Mouse (Mus musculus): Measurements from ENCODE around the gene Cntln. TPM values are rescaled to one million over a fixed set of nuclear protein-coding genes. Genes with fewer than 3 reads are reported as not detected.

Cntln gene
- total RNA-seq, 2 experiments from 2014 or later, result 7.4 to 8.1 TPM

DNA sequence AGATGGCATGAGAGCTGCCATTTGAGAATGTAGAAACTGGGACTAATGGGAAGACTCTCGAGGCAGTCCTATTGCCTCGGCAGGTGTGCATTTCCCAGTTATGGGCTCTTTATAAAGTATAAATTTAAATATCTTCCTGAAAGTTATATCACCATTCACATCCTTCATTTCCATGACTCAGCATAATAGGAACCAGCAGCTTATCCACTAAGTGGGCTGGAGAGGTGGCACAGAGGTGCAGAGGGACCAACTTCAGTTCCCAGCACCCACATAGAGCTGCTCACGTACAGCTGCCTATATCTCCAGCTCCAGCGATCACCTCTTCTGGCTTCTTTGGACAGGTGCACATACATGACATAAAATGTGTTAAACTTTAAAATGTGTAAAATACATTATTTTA is 218.1 kb downstream of the Cntln start:
- no peak for DNase-seq (ENCODE audit: low spot score in 2 of 2)
- no peak for TF ChIP-seq CTCF (conservative IDR thresholded peaks at IDR 0.05)
- Histone ChIP-seq H3K27ac (no peak overlapping the region), H3K4me3 (no peak overlapping the region)

DNA sequence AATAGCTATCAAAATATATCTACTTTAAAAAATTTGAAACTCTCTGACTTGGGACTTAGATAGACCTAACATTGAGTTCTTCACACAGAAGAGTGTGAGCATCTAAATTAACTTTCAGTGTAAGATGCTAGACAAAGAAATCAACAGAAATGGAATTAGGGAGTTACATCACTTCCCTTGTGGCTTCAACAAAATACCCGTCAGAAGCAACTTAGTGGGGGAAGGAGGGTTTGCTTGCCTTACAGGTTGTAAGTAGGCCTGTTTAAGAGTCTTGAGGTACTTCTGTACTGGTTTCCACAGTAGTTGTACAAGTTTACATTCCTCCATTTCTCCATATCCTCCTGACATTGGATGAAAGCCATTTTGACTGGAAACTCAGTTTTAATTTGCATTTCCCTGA is 222.3 kb downstream of the Cntln start:
- TF ChIP-seq CTCF (conservative IDR thresholded peaks at IDR 0.05), result no peak

DNA sequence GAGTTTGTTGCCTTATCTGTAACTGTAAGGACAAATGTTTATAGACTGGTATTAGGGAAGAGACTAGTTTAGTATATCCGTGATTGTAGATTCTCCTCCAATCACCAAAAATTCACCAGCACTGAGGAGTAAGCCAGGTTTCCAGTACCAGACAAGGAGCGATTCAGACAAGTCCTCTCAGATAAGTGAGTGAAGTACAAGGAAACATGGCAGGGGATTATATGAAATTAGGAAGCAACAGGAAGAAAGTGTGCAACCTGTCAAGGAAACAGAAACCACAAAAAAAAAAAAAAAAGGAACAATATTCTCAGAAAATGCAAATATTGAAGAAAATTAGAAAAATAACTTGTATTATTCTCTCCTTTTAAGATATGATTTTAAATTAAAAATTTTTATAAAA is 222.9 kb downstream of the Cntln start:
- Histone ChIP-seq H3K27ac (no peak overlapping the region), H3K4me3 (no peak overlapping the region)
- no peak for TF ChIP-seq CTCF (conservative IDR thresholded peaks at IDR 0.05)
- DNase-seq (ENCODE audit: low spot score in 2 of 2), result no peak

More for the DNA sequence above, 222.3 kb downstream of the Cntln start:
- H3K4me3 ChIP-seq, result no peak overlapping the region
- DNase-seq (ENCODE audit: low spot score in 2 of 2), result no peak
- H3K27ac ChIP-seq, result no peak overlapping the region

DNA sequence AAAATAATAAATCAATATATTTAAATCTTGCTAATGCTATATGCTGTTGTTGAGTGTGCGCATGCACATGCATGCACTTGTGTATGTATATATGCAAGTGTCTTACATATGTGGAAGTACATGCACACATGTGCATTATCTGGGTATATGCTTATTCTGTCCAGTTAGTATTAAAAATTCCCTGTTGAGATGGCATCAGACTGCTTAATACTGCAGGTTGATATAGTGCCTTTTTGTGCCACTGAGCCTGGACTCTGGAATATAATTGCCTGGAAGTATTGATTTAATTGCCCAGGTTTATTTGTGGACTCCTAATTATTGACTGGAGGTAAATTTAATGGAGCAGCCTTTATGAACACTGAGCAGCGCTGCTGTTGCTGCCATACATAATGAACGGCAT is 236.2 kb downstream of the Cntln start:
- no peak overlapping the region for H3K27ac ChIP-seq
- no peak for TF ChIP-seq CTCF (conservative IDR thresholded peaks at IDR 0.05)
- DNase-seq (ENCODE audit: low spot score in 2 of 2), result no peak
- no peak overlapping the region for H3K4me3 ChIP-seq

DNA sequence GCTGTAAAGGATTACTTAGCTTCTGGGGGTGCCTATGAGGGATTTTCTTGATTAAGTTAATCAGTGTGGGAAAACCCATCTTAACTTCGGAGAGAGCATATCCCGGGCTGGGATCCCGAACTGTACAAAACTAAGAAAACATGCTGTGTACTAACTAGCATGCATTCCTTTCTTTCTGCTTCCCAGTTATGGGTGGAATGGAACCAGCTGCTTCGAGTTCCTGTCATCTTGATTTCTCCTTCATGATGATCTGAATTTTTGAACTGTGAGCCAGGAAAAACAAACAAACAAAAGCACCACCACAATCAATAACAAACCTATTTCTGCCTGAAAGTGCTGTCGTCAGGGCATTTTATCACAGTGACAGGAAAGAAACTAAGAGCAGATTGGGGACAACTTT is 265.6 kb downstream of the Cntln start:
- H3K4me3 ChIP-seq, result no peak overlapping the region
- DNase-seq (ENCODE audit: low spot score in 2 of 2), result no peak
- H3K27ac ChIP-seq, result no peak overlapping the region
- TF ChIP-seq CTCF (conservative IDR thresholded peaks at IDR 0.05), result no peak

DNA sequence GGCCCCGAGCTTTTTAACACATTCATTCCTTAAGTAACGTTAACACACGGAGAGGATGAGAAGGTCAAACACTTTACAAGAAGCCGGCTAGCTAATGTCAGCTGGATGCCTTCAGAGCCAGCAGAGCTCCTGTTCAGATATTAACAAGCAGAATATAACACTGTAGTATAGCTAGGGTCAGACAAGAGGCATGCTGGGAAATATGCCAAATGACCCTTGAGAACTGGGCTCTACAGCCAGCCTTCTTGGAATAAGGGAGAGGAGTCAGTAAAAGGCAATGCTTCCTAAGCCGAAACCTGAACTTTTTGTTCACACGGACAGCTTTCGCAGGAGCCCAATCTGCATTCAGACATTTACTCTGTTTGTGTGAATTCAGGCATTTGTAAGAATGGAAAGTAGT is 267.8 kb downstream of the Cntln start:
- Histone ChIP-seq H3K27ac (no peak overlapping the region), H3K4me3 (no peak overlapping the region)
- DNase-seq (ENCODE audit: low spot score in 2 of 2), result no peak
- no peak for TF ChIP-seq CTCF (conservative IDR thresholded peaks at IDR 0.05)

DNA sequence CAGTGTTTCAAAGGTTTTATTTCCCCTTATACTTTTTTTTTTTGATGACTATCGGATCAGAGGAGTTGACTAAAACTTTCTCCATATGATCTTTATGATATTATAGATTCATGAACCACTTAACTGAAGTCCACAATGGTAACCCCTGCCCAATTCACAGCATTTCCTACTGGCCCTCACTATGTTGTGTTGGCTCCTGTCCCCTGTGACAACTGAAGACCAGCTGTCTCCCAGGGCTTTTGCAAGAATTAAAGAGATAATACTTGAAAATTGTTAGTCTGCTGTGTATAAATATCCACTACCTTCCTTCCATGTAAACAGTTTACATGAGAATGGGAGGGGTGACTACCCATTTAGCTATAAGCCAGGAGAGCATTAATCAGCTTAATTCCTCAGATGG is 270.3 kb downstream of the Cntln start:
- TF ChIP-seq CTCF (conservative IDR thresholded peaks at IDR 0.05), result no peak
- DNase-seq (ENCODE audit: low spot score in 2 of 2), result no peak
- Histone ChIP-seq H3K27ac (no peak overlapping the region), H3K4me3 (no peak overlapping the region)

DNA sequence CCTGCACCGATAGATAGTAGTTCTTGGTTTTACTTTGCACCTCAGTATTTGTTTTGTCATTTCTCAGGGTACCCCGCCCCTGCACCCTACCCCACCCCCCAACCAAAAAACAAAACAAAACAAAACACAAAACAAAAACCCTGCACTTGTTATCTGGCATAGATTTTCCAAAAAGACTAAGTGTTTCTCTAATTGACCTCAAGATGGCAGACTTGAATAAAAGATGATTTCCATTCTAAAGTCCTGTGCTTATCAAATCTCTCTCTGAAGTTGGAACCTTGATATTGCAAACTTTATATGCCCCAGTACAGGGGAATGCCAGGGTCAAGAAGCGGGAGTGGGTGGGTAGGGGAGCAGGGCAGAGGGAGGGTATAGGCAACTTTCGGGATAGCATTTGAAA is 277.0 kb downstream of the Cntln start:
- Histone ChIP-seq H3K4me3 (no peak overlapping the region), H3K27ac (no peak overlapping the region)
- DNase-seq (ENCODE audit: low spot score in 2 of 2), result no peak
- peak; percentile 70 for TF ChIP-seq CTCF (conservative IDR thresholded peaks at IDR 0.05)

DNA sequence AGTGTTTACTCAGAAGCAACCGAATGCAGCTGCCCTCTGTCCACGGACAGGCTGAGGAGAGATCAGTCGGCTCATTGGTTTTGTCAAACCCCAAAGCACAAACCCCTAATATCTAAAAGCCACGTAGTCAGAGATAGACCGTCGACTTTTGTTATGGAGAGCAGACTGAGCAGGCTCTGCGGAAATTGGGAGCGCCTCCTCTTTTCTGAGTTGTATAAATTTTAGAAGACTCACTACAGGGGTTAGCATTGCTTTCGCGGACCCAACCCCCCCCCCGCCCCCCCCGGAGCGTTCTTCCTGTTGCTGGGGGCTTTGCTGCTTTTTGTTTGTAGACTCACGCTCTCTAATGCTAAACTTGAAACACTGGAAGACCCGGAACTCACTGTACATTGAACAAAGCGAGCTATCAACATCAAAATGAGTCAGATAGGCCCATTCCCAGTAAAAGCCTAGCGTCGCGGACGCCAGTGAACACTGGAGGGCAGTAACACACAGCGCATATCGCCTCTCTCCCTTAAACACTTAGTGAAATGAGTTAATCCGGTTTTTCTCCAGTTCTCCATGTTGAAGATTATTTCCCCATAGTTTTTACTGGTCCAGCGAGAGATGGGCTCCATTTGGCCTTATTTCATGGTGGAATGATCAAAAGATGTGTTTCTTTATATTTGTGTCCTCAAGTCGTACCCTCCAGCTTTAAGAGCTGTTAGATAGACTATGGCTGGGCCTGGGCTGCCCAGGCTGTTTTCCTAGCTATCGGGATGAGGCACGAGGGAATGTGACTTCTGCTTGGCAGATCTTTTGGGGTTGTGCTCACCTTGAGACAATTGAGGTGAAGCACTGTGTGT is 278.6 kb downstream of the Cntln start:
- peak; percentile 82 for TF ChIP-seq CTCF (conservative IDR thresholded peaks at IDR 0.05)
- H3K4me3 ChIP-seq, result no peak overlapping the region
- H3K27ac ChIP-seq, result no peak overlapping the region
- peak; percentile 50 to 66 for DNase-seq (ENCODE audit: low spot score in 2 of 2)

DNA sequence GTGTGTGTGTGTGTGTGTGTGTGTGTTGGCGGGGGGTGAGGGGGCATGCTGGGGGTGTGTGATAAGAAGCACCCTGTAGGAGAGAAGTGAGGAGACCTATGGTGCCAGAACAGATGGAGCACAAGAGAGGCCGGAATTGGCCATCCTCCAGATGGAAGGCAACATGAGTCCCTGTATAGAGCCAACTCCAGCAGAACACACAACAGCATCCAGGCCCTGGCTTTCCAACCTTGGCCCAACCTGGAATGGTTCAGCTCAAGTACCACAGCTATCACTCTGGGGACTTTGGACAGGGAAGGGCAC is 279.2 kb downstream of the Cntln start:
- TF ChIP-seq CTCF (conservative IDR thresholded peaks at IDR 0.05), result no peak
- no peak overlapping the region for H3K4me3 ChIP-seq
- H3K27ac ChIP-seq, result no peak overlapping the region
- no peak for DNase-seq (ENCODE audit: low spot score in 2 of 2)

DNA sequence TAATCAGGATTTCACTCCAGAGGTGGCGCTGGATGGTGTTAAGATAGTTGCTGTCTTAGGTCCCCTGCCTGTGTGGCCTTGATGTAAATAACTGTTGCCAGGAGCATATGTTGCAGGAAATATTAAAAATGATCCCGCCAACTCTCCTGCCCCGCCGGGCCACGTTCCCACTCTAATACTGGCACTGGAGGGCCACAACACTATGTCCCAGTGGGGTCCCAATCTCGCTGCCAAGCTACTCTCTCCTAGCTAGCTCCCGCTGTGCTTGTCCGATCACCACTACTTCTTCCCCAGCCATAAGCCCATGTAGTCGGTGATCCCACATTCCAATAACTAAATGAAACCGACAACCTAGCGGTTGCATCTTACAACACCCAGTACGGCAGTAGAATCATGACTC is 283.9 kb downstream of the Cntln start:
- no peak for DNase-seq (ENCODE audit: low spot score in 2 of 2)
- TF ChIP-seq CTCF (conservative IDR thresholded peaks at IDR 0.05), result no peak
- Histone ChIP-seq H3K4me3 (no peak overlapping the region), H3K27ac (no peak overlapping the region)

DNA sequence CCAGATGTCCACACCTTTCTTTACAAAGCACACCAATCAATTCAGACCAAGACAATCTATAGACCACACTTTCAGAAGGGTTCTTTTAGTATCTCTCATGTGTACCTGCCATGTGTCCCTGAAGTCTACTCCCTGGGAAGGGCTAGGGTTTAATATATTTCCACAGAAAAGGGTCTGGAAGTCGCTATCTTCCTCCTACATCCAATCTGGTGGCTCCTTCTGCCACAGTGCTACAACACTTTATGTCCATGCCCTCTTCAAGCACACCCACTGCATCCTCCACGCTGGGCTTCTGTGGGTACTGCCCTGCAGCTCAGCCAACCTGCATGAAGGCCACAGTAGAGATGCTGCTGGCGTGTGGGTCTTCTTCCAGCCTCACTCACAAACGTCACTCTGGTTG is 291.4 kb downstream of the Cntln start:
- TF ChIP-seq CTCF (conservative IDR thresholded peaks at IDR 0.05), result no peak
- H3K4me3 ChIP-seq, result no peak overlapping the region
- DNase-seq (ENCODE audit: low spot score in 2 of 2), result peak in 1 of 2 experiments; percentile 28
- peak overlapping the region; percentile 32; the same call in 1 of the 2 replicates for H3K27ac ChIP-seq

DNA sequence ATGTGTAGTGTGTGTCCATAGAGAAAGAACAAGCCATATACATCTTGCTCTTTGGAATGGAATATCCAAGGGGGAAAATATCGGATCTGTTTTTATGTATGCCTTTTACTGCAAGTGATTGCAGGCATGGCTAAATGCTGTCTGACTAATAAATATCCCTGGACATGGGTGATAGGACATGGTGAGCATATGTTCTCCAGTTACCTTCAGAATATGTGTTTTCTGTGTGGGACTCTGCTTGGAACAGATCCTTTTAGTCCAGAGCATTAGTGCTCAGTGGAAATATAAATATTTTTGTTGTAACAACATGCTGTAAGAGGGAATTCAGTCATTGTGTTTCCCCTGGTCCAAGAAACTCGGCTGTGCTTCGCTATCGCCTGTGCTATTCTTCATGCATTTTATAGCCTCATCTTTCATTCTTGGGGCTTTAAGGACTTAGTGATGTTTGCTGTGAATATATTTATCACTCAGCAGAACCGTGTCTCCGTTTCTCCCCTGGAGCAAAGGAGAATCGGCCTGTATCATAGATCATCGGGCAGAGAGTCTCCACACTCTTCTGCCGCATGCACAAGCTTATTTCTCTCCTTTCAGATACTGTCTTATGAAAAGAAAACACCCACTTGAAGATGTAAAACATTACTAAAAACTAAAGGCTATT is 294.4 kb downstream of the Cntln start:
- DNase-seq (ENCODE audit: low spot score in 2 of 2), result no peak
- no peak overlapping the region for H3K4me3 ChIP-seq
- TF ChIP-seq CTCF (conservative IDR thresholded peaks at IDR 0.05), result no peak
- no peak overlapping the region for H3K27ac ChIP-seq

Other genes with a start within 250 kb of the Cntln start
- gene Bnc2, start 209.0 kb upstream of the Cntln start, total RNA-seq (2021), result 1 to 10 TPM in 1 of 2 experiments, under 1 TPM in 1; 0.49 to 1.1 TPM

All from layer of hippocampus, adult 2 months (tissue).